Mouse (Mus musculus): ENCODE results near the gene Nmnat2.

The Nmnat2 gene

DNA sequence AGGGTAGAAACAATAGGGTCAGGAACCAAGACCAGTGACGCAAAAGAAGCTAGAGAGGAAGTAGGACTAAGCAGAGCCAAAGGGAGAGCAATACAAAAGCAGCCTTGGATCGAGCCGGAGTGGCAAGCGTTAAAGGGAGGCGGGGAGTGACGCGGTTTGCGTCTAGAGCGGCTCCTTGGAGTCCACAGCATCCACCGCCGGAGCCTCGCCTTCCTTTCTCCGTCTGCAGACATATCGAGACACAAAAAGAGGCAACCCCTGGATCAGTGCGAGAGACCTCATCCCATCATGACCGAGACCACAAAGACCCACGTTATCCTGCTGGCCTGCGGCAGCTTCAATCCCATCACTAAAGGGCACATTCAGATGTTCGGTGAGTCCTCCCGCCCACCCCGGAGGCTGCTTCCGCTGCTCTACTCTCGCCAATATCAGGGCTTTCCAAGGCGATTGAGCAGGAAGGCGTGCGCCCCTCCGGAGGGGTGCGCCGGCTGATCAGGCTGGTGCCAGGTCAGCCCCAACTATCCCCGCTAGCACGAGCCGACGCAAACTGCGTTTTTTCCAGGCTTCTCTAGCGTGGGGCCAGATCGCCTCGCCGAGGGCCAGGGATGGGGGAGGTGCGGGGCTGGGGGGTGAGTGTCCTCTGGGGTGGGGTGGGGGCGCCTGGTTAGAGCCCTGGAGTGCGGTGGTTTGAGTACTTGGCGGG lies at the start of gene Nmnat2:
TSS of gene Nmnat2 (plus strand) at position 173 of the 703 bp plus-strand sequence.
- DNase-seq (ENCODE audit: low spot score in 2 of 2) = peak; percentile 29 to 64

DNA sequence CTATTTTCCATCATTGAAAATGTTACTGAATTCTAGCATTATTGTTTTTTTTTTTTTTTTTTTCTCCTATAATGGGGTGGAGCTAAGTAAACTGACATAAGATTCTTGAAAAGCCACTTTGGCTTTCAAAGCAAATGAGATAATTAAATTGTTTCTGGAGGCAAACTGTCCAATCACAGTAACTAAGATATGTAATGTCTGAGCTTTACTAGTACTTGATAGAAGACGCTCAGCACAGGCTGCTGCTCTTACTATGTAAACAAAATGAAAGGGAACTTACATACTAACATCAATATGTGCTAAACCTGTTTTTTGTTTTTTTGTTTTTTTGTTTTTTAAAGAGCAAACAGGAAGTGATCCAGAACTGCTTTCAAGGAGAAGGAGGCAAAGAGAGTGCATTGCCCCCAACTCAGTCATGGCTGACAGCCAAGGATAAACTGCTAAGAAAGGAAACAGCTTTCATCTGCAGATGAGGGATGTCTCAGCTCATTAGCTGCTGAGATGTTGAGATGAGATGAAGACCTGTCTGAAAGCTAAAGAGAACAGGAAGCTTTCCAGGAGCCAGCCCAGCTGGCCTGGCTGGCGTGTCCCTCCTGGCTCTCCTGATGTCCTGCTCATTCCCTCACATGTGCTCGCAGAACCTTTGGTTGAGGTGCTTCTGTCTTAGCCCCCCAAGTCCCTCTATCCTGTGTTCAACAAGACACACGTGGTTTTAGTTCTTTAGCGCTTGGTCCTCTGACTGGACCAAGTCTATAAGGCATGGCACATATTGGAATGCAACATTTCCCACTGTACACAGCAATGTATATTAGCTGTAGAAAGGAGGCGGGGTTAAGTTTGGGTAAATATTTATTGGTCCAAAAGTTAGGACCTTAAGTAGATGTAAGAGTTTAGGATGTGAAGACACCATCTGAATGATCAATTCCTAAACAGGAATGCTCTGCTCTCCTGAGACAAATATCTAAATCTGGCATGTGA lies 41.0 kb upstream of the Nmnat2 start:
- DNase-seq (ENCODE audit: low spot score in 2 of 2) = no peak

DNA sequence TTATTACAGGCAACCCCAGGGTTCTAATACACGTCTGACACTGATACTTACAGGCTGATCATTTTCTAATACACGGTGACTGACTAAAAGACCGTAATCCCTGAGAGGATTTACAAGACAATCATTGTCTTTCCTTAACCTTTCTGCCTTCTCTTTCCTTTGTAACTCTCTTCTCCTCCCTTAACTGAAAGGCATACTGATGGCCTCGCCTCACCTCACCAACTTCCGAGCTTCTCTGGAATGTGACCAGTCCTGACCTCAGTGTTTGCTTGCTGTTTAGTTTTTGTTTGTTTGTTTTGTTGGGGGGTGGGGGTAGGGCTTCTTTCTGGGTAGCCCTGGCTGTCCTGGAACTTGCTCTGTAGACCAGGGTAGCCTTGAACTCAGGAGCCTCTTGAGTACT lies 39.0 kb upstream of the Nmnat2 start:
- DNase-seq (ENCODE audit: low spot score in 2 of 2) = no peak

DNA sequence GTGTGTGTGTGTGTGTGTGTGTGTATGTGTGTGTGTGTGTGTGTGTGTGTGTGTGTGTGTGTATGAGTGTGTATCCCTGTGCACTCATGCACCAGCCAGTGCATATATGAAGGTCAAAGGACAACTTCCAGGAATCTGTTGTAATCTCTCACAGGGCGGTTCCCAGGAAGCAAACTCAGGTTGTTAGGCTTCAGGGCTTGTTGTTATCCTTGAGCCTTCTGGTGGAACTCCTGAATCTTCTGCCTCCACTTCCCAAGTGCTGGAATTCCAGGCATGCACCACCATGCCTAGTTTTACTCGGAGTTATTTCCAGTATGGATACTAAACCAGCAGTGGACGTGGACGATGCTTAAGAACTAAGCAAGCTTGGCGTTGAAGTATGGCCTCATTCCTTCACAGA lies 37.9 kb upstream of the Nmnat2 start:
- no peak for DNase-seq (ENCODE audit: low spot score in 2 of 2)

- DNase-seq (ENCODE audit: low spot score in 2 of 2) = no peak
These were observed 37.2 kb upstream of the Nmnat2 start for GRCm38 (mm10) chr1:152917626-152918025.

DNA sequence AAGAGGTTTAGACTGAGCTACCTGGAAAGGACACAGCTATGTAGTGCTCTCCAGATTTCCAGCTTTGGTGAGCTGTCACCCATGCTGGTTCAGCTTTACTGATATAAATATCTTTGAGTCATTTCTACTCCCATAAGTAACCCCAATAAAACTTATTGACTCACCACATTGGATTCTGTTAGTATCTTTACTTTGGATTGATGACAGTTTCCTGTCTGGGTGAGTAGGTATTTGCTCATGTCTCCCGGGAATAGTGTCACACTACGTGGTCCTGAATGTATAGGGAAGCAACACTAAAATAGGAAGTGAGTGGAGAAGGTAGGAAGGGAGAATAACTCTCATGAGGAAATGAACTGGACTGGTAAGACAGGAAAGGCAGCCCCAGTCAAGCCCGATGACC lies 33.0 kb upstream of the Nmnat2 start:
- DNase-seq (ENCODE audit: low spot score in 2 of 2) = no peak

DNA sequence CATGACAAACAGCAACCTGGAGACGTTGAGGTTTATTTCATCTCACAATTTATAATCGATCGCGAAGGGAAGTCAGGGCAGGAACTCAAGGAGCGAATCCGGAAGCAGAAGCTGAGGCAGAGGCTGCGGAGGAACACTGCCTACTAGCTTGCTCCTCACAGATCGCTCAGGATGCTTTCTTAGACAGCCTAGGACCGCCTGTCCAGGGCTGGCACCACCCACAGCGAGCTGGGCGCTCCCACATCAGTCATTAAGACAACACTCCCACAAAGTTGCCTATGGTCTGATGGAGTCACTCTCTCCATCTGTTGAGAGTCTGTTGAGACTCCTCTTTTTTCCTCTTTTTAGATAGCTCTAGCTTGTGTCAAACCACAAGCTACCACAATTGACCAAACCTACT lies 20.8 kb upstream of the Nmnat2 start:
- no peak for DNase-seq (ENCODE audit: low spot score in 2 of 2)

DNA sequence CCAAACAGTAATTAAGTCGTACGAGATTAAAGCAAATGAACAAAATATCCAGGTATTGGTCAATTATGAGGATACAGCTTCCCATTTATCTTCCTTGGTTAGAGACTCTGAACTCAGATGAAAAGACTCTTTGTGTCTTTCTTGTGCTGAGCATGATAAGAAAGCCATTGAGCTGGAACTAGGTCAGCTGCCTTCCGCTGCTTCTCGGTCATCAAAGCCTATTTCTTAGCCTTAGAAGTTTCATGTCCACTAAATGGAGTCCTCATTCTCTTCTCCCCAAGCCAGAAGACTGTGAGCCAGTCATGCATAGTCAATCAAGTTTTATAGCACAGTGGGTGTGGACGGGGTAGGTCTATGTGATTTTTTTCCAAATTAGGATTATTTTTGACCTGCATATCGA lies 19.3 kb upstream of the Nmnat2 start:
- DNase-seq (ENCODE audit: low spot score in 2 of 2) = no peak

- no peak for DNase-seq (ENCODE audit: low spot score in 2 of 2)
These were observed 18.4 kb upstream of the Nmnat2 start for GRCm38 (mm10) chr1:152936365-152936764.

- DNase-seq (ENCODE audit: low spot score in 2 of 2) = no peak
These were observed 11.8 kb upstream of the Nmnat2 start for GRCm38 (mm10) chr1:152942977-152943376.

DNA sequence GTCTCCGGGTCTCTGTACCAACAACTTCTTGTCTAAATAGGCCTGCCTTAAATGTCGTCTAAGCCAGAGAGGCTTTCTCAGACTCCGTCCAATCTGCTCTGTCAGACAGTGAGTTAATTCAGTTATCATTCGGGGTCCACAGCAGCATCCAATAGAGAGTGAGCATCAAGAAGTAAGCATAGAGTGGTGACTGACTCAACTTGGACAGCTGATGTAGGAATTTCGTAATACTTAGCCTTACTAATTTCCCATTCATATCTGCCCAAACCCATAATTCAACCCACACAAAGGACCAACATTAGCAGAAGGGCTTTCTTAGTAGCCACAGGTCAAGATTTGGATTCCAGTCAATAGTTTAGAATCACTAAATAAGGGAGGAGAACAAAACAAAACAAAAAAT lies 626 bp upstream of the Nmnat2 start:
- DNase-seq (ENCODE audit: low spot score in 2 of 2) = no peak

GRCm38 (mm10) chr1:152955564-152956211 lies 895 bp downstream of the Nmnat2 start:
- DNase-seq (ENCODE audit: low spot score in 2 of 2) = peak; percentile 32 to 59

GRCm38 (mm10) chr1:152956221-152956620 lies 1.4 kb downstream of the Nmnat2 start:
- peak; percentile 35 to 49 for DNase-seq (ENCODE audit: low spot score in 2 of 2)

GRCm38 (mm10) chr1:152964344-152964743 lies 9.6 kb downstream of the Nmnat2 start:
- no peak for DNase-seq (ENCODE audit: low spot score in 2 of 2)

DNA sequence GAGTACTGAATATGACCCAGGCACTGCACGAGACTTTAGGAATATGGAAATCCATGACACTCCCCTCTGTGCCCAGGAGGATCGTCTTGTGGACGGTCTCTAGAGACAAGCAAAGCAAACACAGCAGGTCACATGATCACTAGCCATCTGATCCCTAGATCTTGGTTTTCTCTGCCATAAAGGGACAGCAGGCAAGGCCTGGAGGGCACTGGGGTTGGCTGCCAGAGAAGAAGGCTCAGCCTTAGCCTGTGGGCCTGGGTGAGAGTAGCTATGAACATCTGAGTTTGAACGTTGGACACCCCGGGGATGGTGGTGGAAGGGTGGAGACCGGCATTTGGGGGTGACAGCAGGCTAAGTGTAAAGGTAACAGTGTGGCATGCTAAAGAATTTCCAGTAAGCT lies 11.4 kb downstream of the Nmnat2 start:
- no peak for DNase-seq (ENCODE audit: low spot score in 2 of 2)

DNA sequence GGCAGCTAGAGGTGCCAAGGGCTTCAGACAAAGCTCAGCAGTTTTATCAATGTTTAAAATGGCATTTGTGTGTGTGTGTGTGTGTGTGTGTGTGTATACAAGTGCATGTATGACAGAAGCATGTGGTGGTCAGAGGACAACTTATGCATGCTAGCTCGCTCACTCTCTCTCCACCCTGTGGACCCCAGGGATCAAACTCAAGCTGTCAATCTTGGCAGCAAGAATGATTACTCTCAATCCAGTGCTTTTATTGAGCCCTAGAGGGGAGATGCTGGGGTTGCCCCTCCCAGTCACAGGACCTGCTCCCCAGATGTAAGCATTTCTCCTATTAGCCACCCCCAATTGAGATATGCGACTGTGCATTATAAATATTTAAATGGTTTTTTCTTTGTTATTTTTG lies 11.9 kb downstream of the Nmnat2 start:
- DNase-seq (ENCODE audit: low spot score in 2 of 2) = no peak

GRCm38 (mm10) chr1:152969081-152969480 lies 14.3 kb downstream of the Nmnat2 start:
- DNase-seq (ENCODE audit: low spot score in 2 of 2) = no peak

- DNase-seq (ENCODE audit: low spot score in 2 of 2) = no peak
These were observed 18.2 kb downstream of the Nmnat2 start for GRCm38 (mm10) chr1:152972957-152973356.

DNA sequence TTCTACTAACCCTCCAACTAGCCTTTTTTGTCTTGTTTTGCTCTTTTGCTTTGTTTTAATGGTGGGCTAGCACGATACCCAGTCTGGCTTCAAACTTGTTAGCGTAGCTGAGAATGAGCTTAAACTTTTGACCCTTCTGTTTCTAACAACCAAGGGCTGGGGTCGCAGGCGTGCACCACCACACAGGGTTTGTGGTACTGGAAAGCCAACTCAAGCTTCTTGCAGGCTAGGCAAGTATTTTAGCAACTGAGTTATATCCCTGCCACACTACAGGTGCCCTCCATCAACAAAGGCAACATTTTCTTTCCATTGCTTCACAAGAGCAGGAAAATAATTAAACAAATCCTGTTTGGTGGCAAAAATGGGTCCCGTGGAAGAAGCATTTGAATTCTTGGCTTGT lies 18.6 kb downstream of the Nmnat2 start:
- no peak for DNase-seq (ENCODE audit: low spot score in 2 of 2)

- no peak for DNase-seq (ENCODE audit: low spot score in 2 of 2)
These were observed 19.1 kb downstream of the Nmnat2 start for GRCm38 (mm10) chr1:152973861-152974260.

GRCm38 (mm10) chr1:152975144-152975543 lies 20.4 kb downstream of the Nmnat2 start:
- DNase-seq (ENCODE audit: low spot score in 2 of 2) = no peak

- DNase-seq (ENCODE audit: low spot score in 2 of 2) = no peak
These were observed 23.9 kb downstream of the Nmnat2 start for GRCm38 (mm10) chr1:152978700-152979099.

Data from cerebellum, postnatal 4 days (tissue).